Mouse (Mus musculus) cortical plate, adult 2 months (tissue): ENCODE data around the gene Kcnj1. TPM values are rescaled to one million over a fixed set of nuclear protein-coding genes. Genes with fewer than 3 reads are reported as not detected.

Experiments
- H3K27ac ChIP-seq: fragments of 200-500 bp; 2 replicates; pipeline ENCODE4 v1.5.1; 2012; ENCODE audit warnings: low read length, control low read depth, inconsistent platforms; ENCODE audit not compliant: insufficient read depth
- H3K4me1 ChIP-seq: fragments of 200-500 bp; 2 replicates; pipeline ENCODE4 v1.6.1; 2011; ENCODE audit warnings: low read length; ENCODE audit not compliant: control insufficient read depth, insufficient read depth
- H3K4me3 ChIP-seq: fragments of 200-500 bp; 2 replicates; pipeline ENCODE4 v1.5.1; 2011; ENCODE audit warnings: mild to moderate bottlenecking, low read length, control low read depth; ENCODE audit not compliant: insufficient read depth
- CTCF ChIP-seq: fragments of 200-500 bp; IDR thresholded peaks from 2 replicates; pipeline ENCODE4 v1.5.1; 2011; ENCODE audit warnings: mild to moderate bottlenecking, control low read depth, low read length; ENCODE audit not compliant: insufficient read depth; ENCODE audit errors: extremely low read depth
- POLR2A ChIP-seq: fragments of 200-500 bp; IDR thresholded peaks from 2 replicates; pipeline ENCODE4 v1.6.1; 2011; ENCODE audit warnings: mild to moderate bottlenecking, low read length, control low read depth; ENCODE audit not compliant: insufficient read depth; ENCODE audit errors: extremely low read depth
- polyA plus RNA-seq: library from polyadenylated mRNA; depleted of rRNA; stranded (reverse); fragments of >200 nt; gene quantifications from 2 replicates; pipeline ENCODE4 v1.2.3, GENCODE M21; 2012

The Kcnj1 gene
- polyA plus RNA-seq, 1 experiment, result not detected

DNA sequence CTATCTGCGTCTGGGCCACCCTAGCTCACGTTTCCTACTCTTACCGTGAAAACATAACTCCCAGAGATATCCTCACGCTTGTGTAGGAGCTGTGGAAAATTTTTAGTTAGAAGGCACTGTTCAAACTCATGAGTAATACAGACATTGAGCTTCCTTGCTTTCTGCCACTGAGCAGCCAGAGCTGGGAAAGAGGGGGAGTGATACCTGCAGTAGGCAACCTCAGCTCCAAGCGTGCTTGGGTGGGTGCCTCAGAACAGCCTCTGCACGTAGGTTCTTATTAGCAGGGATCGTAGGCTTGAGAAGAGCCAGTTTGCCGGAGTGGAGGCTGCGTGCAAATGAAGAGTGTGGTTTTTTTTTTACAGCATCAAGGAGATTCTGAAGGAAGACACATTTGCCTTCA, 19.4 kb downstream of the Kcnj1 start:
- no peak for TF ChIP-seq POLR2A
- TF ChIP-seq CTCF, result no peak
- Histone ChIP-seq H3K4me3 (no peak overlapping the region), H3K27ac (no peak overlapping the region), H3K4me1 (0 out of 2 replicates have a peak, but pooled peaks cover 2% of the 10 kb centered on the region)

DNA sequence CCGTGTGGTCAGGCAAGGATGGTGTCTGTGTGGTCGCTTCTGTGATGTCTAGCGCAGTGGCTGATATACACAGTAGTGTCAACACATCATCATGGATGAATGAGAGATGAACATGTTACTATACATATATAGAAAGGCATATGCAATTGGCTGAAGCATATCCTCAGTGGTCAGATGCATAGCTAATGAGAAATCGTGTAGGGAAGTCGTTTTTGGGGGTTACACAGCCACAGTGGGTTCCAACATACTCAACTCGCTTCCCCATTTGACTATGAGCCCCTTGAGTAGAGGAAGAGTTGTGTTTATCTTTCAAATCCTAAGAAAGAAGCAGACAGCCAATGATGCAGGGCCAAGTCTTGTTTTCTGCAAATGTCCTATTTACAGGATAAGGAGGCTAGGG, 20.4 kb downstream of the Kcnj1 start:
- TF ChIP-seq CTCF (no peak), POLR2A (no peak)

DNA sequence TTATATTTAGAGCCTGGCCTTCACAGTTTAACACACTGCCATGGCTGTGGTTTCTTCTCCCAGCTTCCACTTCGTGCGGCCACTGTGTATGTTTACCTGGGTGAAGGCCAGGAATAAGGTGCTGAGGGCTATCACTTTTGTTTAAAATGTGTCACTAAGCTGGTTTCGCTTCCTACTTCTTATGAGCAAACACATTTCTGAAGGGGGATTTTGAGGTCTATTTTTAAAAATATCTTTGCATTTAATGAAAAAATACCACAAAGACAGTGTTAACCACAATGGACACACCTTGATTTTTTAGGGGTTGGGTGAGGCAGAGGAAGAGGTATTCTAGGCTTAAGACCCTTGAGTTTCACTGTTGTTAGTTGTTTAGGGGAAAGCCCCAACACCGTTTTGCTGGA, 22.5 kb downstream of the Kcnj1 start:
- H3K4me1 ChIP-seq, result 0 out of 2 replicates have a peak, but pooled peaks cover 2% of the 10 kb centered on the region
- H3K4me3 ChIP-seq, result no peak overlapping the region
- no peak for TF ChIP-seq POLR2A
- no peak for TF ChIP-seq CTCF

More for the DNA sequence above, 20.4 kb downstream of the Kcnj1 start:
- no peak overlapping the region for H3K4me3 ChIP-seq
- H3K4me1 ChIP-seq, result 0 out of 2 replicates have a peak, but pooled peaks cover 2% of the 10 kb centered on the region
- no peak overlapping the region for H3K27ac ChIP-seq

DNA sequence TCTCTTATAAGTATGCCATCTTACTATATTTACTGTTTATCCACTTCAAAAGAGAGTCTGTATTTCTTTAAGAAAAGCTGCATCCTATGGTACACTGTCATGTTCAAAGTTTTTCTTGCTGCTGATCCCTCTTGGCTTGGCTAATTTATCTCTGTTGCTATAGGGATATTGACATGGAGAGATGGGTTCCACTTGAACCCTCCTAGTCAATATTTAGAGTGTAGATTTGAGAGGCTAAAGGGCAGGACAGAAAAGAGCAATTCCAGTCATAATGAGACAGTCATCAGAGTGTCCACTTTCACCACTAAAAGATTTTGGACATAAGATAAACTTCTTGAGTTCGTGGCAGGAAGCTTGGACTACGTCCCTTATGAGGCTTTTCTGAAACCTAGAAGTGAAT, 27.9 kb downstream of the Kcnj1 start:
- no peaks in the 10 kb centered on the region for H3K4me1 ChIP-seq
- TF ChIP-seq CTCF (no peak), POLR2A (no peak)
- no peak overlapping the region for H3K27ac ChIP-seq
- H3K4me3 ChIP-seq, result no peak overlapping the region

More for the DNA sequence above, 22.5 kb downstream of the Kcnj1 start:
- H3K27ac ChIP-seq, result no peak overlapping the region

DNA sequence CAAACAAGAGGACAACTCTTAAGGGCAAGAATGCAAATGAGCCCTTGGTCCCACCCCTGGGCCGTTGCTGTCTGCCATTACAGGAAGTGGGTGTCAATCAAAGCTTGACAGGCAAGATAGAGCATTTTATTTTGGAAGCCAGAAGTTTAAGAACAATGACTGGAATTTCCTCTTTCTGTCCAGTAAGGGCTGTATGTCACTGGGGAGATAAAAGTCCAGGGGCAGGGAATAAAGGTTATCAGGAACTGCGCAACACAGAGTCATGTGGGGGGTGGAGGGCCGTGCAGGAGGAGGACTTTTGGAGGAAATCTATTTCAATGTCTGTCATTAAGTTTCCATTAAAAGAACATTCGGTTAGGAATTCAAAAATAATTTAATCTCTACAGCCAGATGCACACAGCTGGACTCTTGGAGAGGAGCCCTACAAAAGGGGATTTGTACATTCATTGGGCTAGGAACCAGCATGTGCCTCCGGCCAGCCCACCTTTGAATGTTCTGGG, 28.4 kb downstream of the Kcnj1 start:
- H3K27ac ChIP-seq, result no peak overlapping the region
- TF ChIP-seq CTCF, result no peak
- no peak for TF ChIP-seq POLR2A
- no peaks in the 10 kb centered on the region for H3K4me1 ChIP-seq
- H3K4me3 ChIP-seq, result no peak overlapping the region

DNA sequence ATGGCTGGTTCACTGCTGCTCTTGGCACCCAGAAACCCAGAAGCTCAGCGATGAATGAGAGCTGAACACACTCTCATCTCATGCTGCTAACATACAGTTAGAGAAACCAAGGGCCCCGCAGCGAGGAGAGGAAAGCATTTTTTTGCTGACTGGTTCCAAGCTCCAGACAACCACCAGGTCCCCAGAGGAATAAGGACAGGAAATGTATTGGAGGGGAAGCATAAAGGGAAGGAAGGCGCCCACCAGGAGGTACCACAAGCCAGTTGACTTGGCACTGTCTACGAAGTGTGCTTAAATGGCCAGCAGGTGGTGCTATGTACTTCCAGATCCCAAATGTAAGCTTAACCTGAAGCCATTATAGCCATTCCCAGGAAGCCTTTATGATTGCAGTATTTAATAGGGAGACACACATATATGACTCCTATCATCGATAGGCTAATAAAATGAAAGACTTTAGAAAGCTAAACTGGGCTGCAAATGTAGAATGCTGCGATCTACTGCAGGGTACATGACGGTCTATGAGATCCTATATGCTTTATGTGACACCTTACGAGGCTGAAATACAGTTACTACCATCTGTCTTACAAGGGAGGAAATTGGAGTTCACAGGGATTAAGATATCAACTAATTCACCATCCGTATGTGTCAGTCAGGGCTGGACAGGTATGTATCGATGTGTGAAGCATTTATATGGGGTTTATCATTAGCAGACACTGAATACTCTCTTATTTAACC, 33.1 kb downstream of the Kcnj1 start:
- Histone ChIP-seq H3K4me3 (no peak overlapping the region), H3K27ac (no peak overlapping the region), H3K4me1 (peaks cover 3% of the 10 kb centered on the region; the same call in 1 of the 2 replicates)
- TF ChIP-seq POLR2A (no peak), CTCF (peak; percentile 81)

DNA sequence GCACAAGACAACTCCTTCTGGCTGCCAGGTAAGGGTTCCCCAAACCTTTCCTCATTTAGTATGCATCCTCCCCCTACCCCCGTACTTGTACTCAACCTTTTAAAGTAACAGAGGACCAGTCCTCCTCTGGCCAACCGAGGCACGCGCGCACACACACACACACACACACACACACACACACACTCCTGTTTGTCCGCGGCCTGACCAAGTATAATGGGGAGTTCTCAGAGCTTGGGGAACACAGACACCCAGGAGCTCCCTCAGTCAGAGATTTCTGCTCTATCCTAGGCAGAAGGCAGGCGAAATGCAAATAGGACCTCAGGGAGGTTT, 36.4 kb downstream of the Kcnj1 start:
- Histone ChIP-seq H3K4me1 (peaks cover 3% of the 10 kb centered on the region; the same call in 1 of the 2 replicates), H3K4me3 (peak overlapping the region; percentile 28; the same call in 1 of the 2 replicates), H3K27ac (no peak overlapping the region)
- TF ChIP-seq POLR2A, result no peak
- TF ChIP-seq CTCF, result no peak

DNA sequence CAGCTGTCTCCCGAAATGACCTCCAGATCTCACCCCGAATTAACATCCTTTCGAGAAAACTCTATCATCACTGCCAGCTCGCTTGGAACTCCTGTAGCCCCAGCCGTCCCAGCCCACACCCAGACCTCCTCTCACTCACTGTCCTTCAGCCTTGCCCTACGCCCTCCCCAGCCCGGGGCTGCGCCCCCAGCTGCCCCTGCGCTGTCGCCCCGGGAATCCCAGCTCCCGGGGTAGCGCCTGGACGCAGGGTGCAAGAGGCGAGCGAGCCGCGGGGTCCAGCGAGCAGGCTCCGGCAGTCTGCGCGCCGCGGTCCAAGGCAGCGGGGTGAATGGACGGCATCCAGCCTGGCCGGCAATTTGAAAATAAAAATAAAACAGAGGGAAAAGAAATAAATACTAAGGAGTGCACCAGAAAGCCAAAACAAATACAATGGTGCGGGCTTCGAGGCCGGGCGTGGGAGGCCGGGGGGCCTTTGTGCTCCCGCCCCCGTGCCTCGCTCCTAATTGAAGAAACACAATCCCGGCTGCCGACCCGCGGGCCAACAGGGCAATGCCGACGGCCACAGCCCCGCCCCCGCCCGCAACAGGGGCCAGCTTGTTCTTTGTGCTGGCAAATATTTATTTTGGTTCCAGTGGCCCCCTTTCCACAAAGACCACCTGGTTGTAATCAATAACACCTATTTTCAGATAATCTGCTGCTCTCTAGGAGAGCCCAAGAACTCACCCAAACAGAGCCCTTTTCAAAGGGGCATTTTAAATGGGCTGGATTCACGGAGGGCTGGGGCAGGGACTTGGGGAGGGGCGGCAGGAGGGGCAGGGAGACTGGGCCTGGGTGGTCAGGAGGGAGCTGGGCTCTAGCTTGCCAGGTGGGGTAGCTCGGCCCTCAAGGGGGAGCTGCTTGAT, 37.0 kb downstream of the Kcnj1 start:
- TF ChIP-seq POLR2A (no peak), CTCF (no peak)
- peaks cover 3% of the 10 kb centered on the region; the same call in 1 of the 2 replicates for H3K4me1 ChIP-seq

DNA sequence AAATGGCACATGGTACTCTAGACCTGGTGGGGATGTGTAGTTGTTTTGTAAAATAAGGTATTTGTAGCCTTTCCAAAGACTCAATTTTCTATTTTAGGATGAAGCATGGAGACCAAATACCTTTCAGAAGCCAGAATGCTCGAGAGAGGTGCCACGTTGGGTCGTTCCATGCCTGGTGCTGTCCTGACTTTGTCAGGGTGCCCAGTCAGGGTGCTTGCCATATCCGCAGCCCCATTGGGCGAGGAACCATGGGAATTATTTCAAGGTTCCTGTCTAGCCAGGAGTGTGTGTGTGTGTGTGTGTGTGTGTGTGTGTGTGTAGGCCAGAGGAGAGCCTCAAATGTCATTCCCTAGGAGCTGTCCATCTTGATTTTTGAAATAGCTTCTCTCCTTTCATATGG, 38.4 kb downstream of the Kcnj1 start:
- no peak for TF ChIP-seq POLR2A
- TF ChIP-seq CTCF, result no peak
- no peak overlapping the region for H3K4me3 ChIP-seq
- H3K4me1 ChIP-seq, result peaks cover 3% of the 10 kb centered on the region; the same call in 1 of the 2 replicates
- no peak overlapping the region for H3K27ac ChIP-seq

More for the DNA sequence above, 37.0 kb downstream of the Kcnj1 start:
- H3K4me3 ChIP-seq, result peak overlapping the region; percentile 28; the same call in 1 of the 2 replicates
- H3K27ac ChIP-seq, result no peak overlapping the region
